Mouse (Mus musculus) kidney, adult 2 months (tissue): ENCODE measurements around the gene Tollip. TPM values are rescaled to one million over a fixed set of nuclear protein-coding genes. Genes with fewer than 3 reads are reported as not detected.
A peak's percentile ranks its signal among the peaks of the same experiment; 100 is the strongest.

ENCODE experiments used
- DNase-seq: peaks from one replicate; pipeline ENCODE4 v3.0.0; 2021
- H3K27ac ChIP-seq: fragments of 200-500 bp; 2 replicates; pipeline ENCODE4 v1.5.1; 2012; ENCODE audit warnings: low read depth, low read length, control low read depth, inconsistent platforms; ENCODE audit not compliant: insufficient read depth
- H3K27me3 ChIP-seq: fragments of 200-500 bp; replicated peaks from 2 replicates; pipeline ENCODE4 v1.6.1; 2012; ENCODE audit warnings: mild to moderate bottlenecking, moderate library complexity, low read length, inconsistent platforms; ENCODE audit not compliant: control insufficient read depth, insufficient read depth
- H3K36me3 ChIP-seq: fragments of 200-500 bp; 2 replicates; pipeline ENCODE4 v1.6.1; 2012; ENCODE audit warnings: mild to moderate bottlenecking, moderate library complexity, low read length, inconsistent platforms; ENCODE audit not compliant: control insufficient read depth, insufficient read depth
- H3K4me1 ChIP-seq: fragments of 200-500 bp; 2 replicates; pipeline ENCODE4 v1.6.1; 2011; ENCODE audit warnings: low read length; ENCODE audit not compliant: control insufficient read depth, insufficient read depth
- H3K4me3 ChIP-seq: fragments of 200-500 bp; 2 replicates; pipeline ENCODE4 v1.5.1; 2011; ENCODE audit warnings: mild to moderate bottlenecking, low read depth, low read length, control low read depth; ENCODE audit not compliant: insufficient read depth
- CTCF ChIP-seq: fragments of 200-500 bp; conservative IDR thresholded peaks from 2 replicates; pipeline ENCODE4 v1.5.1; 2011; ENCODE audit warnings: low read depth, mild to moderate bottlenecking, control low read depth, low read length, moderate library complexity, mixed read lengths; ENCODE audit not compliant: insufficient read depth, insufficient read length
- POLR2A ChIP-seq: fragments of 200-500 bp; IDR thresholded peaks from one replicate; pipeline ENCODE4 v1.6.1; 2011; ENCODE audit warnings: low read depth, low read length, control low read depth
- WGBS: fragments of 180-500 bp; shearing (Covaris S2); methylation state at CpG from one replicate; pipeline ENCODE4 v1.1.7; 2018; 5-methylcytosine and 5-hydroxymethylcytosine counted together
- polyA plus RNA-seq: library from polyadenylated mRNA; depleted of rRNA; stranded (reverse); fragments of >200 nt; gene quantifications from 2 replicates; pipeline ENCODE4 v1.2.3, GENCODE M21; 2012

Tollip gene
- polyA plus RNA-seq, 1 experiment: 86.2 TPM

DNA sequence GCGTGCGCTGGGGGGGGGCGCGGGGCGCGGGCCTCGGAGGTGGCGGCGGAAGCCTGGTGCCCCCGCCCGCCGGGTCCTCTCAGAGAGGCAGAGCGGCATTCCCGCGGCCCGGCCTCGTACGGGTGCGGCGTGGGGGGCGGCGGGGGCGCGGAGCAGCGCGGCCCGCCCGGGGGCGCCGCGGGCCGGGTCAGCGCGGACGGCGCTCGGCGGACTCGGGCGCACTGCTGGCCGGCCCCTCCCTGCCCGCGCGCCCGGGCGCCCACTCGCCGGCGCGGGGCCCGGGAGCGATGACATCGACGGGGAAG, 31.4 kb upstream of the Tollip start:
- H3K4me1 ChIP-seq: no peaks in the 10 kb centered on the region
- H3K27ac ChIP-seq: no peak overlapping the region
- H3K36me3 ChIP-seq: no peaks in the 10 kb centered on the region
- 0 out of 2 replicates have a peak, but pooled peaks cover 1% of the 10 kb centered on the region for H3K27me3 ChIP-seq
- no peak for TF ChIP-seq CTCF
- TF ChIP-seq POLR2A: no peak
- peak overlapping the region; percentile 41; the same call in 1 of the 2 replicates for H3K4me3 ChIP-seq
- no peak for DNase-seq
- 4% methylated on average over 54 of the region's 54 CpGs for WGBS

- 0 out of 2 replicates have a peak, but pooled peaks cover 1% of the 10 kb centered on the region for H3K27me3 ChIP-seq
- no peak for TF ChIP-seq CTCF
- no peak for TF ChIP-seq POLR2A
- no peaks in the 10 kb centered on the region for H3K4me1 ChIP-seq
- 2% methylated on average over 55 of the region's 55 CpGs for WGBS
- peak within 1 kb of the TSS; percentile 44; the same call in 1 of the 2 replicates for H3K4me3 ChIP-seq
- no peak within 1 kb of the TSS for H3K27ac ChIP-seq
- DNase-seq: peak; percentile 97
- H3K36me3 ChIP-seq: no peaks in the 10 kb centered on the region
These were observed 30.8 kb upstream of the Tollip start, which contains the start of gene Brsk2 for GRCm38 (mm10) chr7:141948906-141949798. Gene Brsk2, plus strand, starts transcription at chr7:141949751.

- no peak for DNase-seq
- H3K36me3 ChIP-seq: no peaks in the 10 kb centered on the region
- H3K27me3 ChIP-seq: 0 out of 2 replicates have a peak, but pooled peaks cover 1% of the 10 kb centered on the region
- H3K4me1 ChIP-seq: no peaks in the 10 kb centered on the region
- no peak overlapping the region for H3K27ac ChIP-seq
- TF ChIP-seq CTCF: 0 out of 2 replicates have a peak, but pooled peaks have one; percentile 16
- TF ChIP-seq POLR2A: no peak
- no peak overlapping the region for H3K4me3 ChIP-seq
- 76% methylated on average over 1 of the region's 1 CpGs for WGBS
These were observed 29.7 kb upstream of the Tollip start for GRCm38 (mm10) chr7:141948045-141948444.

DNA sequence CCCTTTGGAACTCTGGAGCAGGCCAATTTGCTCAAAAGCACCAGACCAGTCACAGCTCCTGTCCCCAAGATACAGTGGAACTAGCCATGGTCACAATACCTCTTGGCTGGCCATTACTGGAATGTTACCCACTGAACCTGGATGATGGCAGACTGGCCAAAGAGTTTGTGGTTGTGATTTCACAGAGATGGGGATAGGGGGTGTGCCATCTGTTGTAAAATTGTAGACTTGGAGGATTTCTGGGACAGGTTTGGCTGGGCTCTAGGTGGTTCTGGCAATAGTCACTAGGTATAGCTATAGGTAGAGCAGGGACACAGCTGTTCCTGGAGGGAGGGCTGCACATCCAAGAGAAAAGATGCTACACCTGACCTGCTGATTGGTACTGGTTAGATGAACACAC, 29.2 kb upstream of the Tollip start:
- no peak for DNase-seq
- Histone ChIP-seq H3K27ac (no peak overlapping the region), H3K4me3 (no peak overlapping the region), H3K4me1 (no peaks in the 10 kb centered on the region), H3K36me3 (no peaks in the 10 kb centered on the region), H3K27me3 (0 out of 2 replicates have a peak, but pooled peaks cover 1% of the 10 kb centered on the region)
- TF ChIP-seq POLR2A (no peak), CTCF (no peak)

GRCm38 (mm10) chr7:141945927-141946326, 27.6 kb upstream of the Tollip start:
- 28% methylated on average over 7 of the region's 7 CpGs for WGBS
- H3K27me3 ChIP-seq: 0 out of 2 replicates have a peak, but pooled peaks cover 1% of the 10 kb centered on the region
- DNase-seq: no peak
- no peak for TF ChIP-seq CTCF
- TF ChIP-seq POLR2A: no peak
- no peak overlapping the region for H3K4me3 ChIP-seq
- H3K4me1 ChIP-seq: no peaks in the 10 kb centered on the region
- no peaks in the 10 kb centered on the region for H3K36me3 ChIP-seq
- no peak overlapping the region for H3K27ac ChIP-seq

DNA sequence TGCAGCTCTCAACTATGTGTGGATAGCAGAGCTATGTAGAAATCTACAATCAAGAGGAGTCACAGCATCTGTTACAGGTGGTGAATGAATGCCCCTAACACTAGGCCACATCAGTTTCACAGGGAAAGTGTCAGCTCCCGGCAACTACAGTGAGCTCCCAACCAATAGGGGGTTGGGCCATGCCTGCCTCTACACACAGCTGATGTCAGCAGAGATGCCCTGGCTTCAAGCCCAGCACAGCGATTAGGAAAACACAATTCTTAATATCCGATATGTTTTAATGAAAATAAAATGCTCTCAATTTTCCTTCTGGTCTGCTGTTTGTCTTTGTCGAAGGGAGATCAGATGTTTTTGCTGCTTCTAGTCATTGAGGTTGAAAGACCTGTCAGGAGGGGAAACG, 25.1 kb upstream of the Tollip start:
- TF ChIP-seq POLR2A: no peak
- TF ChIP-seq CTCF: no peak

GRCm38 (mm10) chr7:141934951-141935350, 16.6 kb upstream of the Tollip start:
- TF ChIP-seq POLR2A (no peak), CTCF (no peak)
- 92% methylated on average over 6 of the region's 6 CpGs for WGBS

More for the DNA sequence above, 25.1 kb upstream of the Tollip start:
- Histone ChIP-seq H3K4me1 (no peaks in the 10 kb centered on the region), H3K27me3 (no peaks in the 10 kb centered on the region), H3K27ac (no peak overlapping the region), H3K4me3 (no peak overlapping the region), H3K36me3 (no peaks in the 10 kb centered on the region)
- WGBS: 59% methylated on average over 5 of the region's 5 CpGs
- no peak for DNase-seq

More at GRCm38 (mm10) chr7:141934951-141935350, 16.6 kb upstream of the Tollip start:
- Histone ChIP-seq H3K27ac (no peak overlapping the region), H3K4me3 (no peak overlapping the region), H3K4me1 (no peaks in the 10 kb centered on the region), H3K36me3 (no peaks in the 10 kb centered on the region), H3K27me3 (no peaks in the 10 kb centered on the region; the same call in 1 of the 2 replicates)
- DNase-seq: no peak
